ENCODE assay signal across 24 mouse cellular contexts in the genomic region with DNA sequence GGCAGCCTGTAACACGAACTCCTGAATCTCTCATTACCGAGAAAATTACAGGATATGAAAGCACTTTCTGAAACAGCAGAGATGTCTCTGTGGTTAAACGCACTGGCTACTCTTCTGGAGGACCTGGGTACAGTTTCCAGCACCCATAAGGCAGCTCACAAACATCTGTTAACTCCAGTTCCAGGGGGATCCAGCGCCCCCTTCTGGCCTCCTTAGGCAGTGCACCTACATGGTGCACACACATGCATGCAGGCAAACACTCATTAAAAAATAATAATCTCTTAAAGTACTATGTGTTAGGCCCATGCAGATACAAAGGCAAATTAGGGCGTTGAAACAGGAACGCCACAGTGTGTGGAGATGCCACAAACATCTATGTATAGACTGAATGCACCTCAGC. TPM values are rescaled to one million over a fixed set of nuclear protein-coding genes. Genes with fewer than 3 reads are reported as not detected.
DNase-seq lines count a peak whose midpoint lies in the region; ATAC-seq and TF ChIP-seq lines count a peak whose summit lies in the region.
"Had no signal": no experiment of that assay in that cellular context is flagged by ENCODE, and none has a peak within 500 bp of the region (broad histone marks: within the 10 kb centered on the region; RNA-seq: fewer than 3 reads in every experiment).

No protein-coding gene starts in this region.

- H3K9ac ChIP-seq in limb, embryonic 14.5 days (ENCODE audit: low read depth, low read length, severe bottlenecking) = no peak overlapping the region
- H3K9ac ChIP-seq in midbrain, postnatal 0 days (replicated peaks; ENCODE audit: low read length, poor library complexity, severe bottlenecking) = no peak overlapping the region
- H3K9ac ChIP-seq in midbrain, embryonic 11.5 days (ENCODE audit: low read length) = no peak overlapping the region
- no peak overlapping the region for H3K9ac ChIP-seq in MEL (ENCODE audit: control insufficient read depth, low read depth, low read length, poor library complexity, severe bottlenecking)
- H3K9ac ChIP-seq: embryonic facial prominence, embryonic 15.5 days; heart, embryonic 13.5 days; hindbrain, embryonic 12.5 days had no signal

- no peak overlapping the region for H3K27ac ChIP-seq in limb, embryonic 14.5 days (replicated peaks; ENCODE audit: low read depth, low read length)
- H3K27ac ChIP-seq in limb, embryonic 10.5 days = no peak overlapping the region
- no peak overlapping the region for H3K27ac ChIP-seq in midbrain, postnatal 0 days (ENCODE audit: low read depth, low read length)
- H3K27ac ChIP-seq in midbrain, embryonic 11.5 days (ENCODE audit: low read depth, low read length) = no peak overlapping the region
- no peak overlapping the region for H3K27ac ChIP-seq in MEL (ENCODE audit: control insufficient read depth, low read depth, low read length)
- no peak overlapping the region for H3K27ac ChIP-seq in hindbrain, embryonic 10.5 days
- H3K27ac ChIP-seq: embryonic facial prominence, embryonic 15.5 days; forebrain, embryonic 10.5 days; heart, embryonic 13.5 days; hindbrain, embryonic 12.5 days had no signal

- no peak for TF ChIP-seq EP300 in MEL (IDR thresholded peaks at IDR 0.05; ENCODE audit: low read depth in 1 of 2, low read length in 2 of 2)

- H3K79me2 ChIP-seq in MEL (ENCODE audit: control insufficient read depth, insufficient read depth, low read length, poor library complexity) = no peaks in the 10 kb centered on the region

- H3K4me1 ChIP-seq in limb, embryonic 14.5 days (ENCODE audit: control insufficient read depth, insufficient read depth, low read length) = no peaks in the 10 kb centered on the region
- peaks cover 2% of the 10 kb centered on the region; the same call in 1 of the 2 replicates for H3K4me1 ChIP-seq in limb, embryonic 10.5 days
- no peaks in the 10 kb centered on the region for H3K4me1 ChIP-seq in midbrain, postnatal 0 days (ENCODE audit: insufficient read depth, low read length)
- H3K4me1 ChIP-seq in midbrain, embryonic 11.5 days (ENCODE audit: control insufficient read depth, insufficient read depth, low read length) = no peaks in the 10 kb centered on the region
- H3K4me1 ChIP-seq in MEL (ENCODE audit: control insufficient read depth in 1 of 2, insufficient read depth in 2 of 2, low read length in 2 of 2) = peaks cover 2 to 21% of the 10 kb centered on the region in 2 experiments; a peak in 3 of 4 replicates
- H3K4me1 ChIP-seq in hindbrain, embryonic 10.5 days (replicated peaks) = 0 out of 2 replicates have a peak, but pooled peaks cover 10% of the 10 kb centered on the region
- H3K4me1 ChIP-seq: embryonic facial prominence, embryonic 15.5 days; heart, embryonic 13.5 days had no signal

- no peak overlapping the region for H3K4me2 ChIP-seq in limb, embryonic 14.5 days (replicated peaks; ENCODE audit: low read depth, low read length, severe bottlenecking)
- no peak overlapping the region for H3K4me2 ChIP-seq in midbrain, postnatal 0 days (ENCODE audit: low read depth, low read length, poor library complexity, severe bottlenecking)
- no peak overlapping the region for H3K4me2 ChIP-seq in midbrain, embryonic 11.5 days
- H3K4me2 ChIP-seq: embryonic facial prominence, embryonic 15.5 days; heart, embryonic 13.5 days; hindbrain, embryonic 12.5 days had no signal

- H3K27me3 ChIP-seq in limb, embryonic 14.5 days (ENCODE audit: control insufficient read depth, insufficient read depth, low read length) = no peaks in the 10 kb centered on the region
- no peaks in the 10 kb centered on the region for H3K27me3 ChIP-seq in limb, embryonic 10.5 days (ENCODE audit: low read depth, poor library complexity, severe bottlenecking)
- no peaks in the 10 kb centered on the region for H3K27me3 ChIP-seq in midbrain, postnatal 0 days (ENCODE audit: insufficient read depth, low read length)
- H3K27me3 ChIP-seq in midbrain, embryonic 11.5 days (ENCODE audit: control insufficient read depth, insufficient read depth, low read length) = no peaks in the 10 kb centered on the region
- no peaks in the 10 kb centered on the region for H3K27me3 ChIP-seq in MEL (ENCODE audit: control insufficient read depth in 1 of 2, insufficient read depth in 2 of 2, low read length in 2 of 2)
- no peaks in the 10 kb centered on the region for H3K27me3 ChIP-seq in hindbrain, embryonic 10.5 days (ENCODE audit: insufficient read depth, poor library complexity, severe bottlenecking)
- H3K27me3 ChIP-seq: CH12.LX; embryonic facial prominence, embryonic 15.5 days; heart, embryonic 13.5 days; hindbrain, embryonic 12.5 days had no signal

- 87% methylated on average over 6 of the region's 6 CpGs for WGBS in limb, embryonic 14.5 days
- WGBS in limb, embryonic 10.5 days = 90% methylated on average over 6 of the region's 6 CpGs
- WGBS in midbrain, postnatal 0 days = 91% methylated on average over 6 of the region's 6 CpGs
- 91% methylated on average over 6 of the region's 6 CpGs for WGBS in midbrain, embryonic 11.5 days
- 91% methylated on average over 6 of the region's 6 CpGs for WGBS in hindbrain, embryonic 10.5 days

- peak; percentile 1 for DNase-seq in limb, embryonic 14.5 days (ENCODE audit: low spot score)
- DNase-seq in limb, embryonic 10.5 days (ENCODE audit: low spot score) = no peak
- DNase-seq in midbrain, postnatal 0 days (ENCODE audit: low spot score) = no peak
- no peak for DNase-seq in midbrain, embryonic 11.5 days (ENCODE audit: low spot score, missing footprints)
- no peak for DNase-seq in MEL (ENCODE audit: low read depth, low spot score)
- DNase-seq in thymus, postnatal 4 days = no peak
- no peak for DNase-seq in hindbrain, embryonic 10.5 days (ENCODE audit: low spot score)
- DNase-seq: adrenal gland, adult 8-10 months; adrenal gland, postnatal 36 days; cerebellum, adult 11 months; cerebellum, adult 8-10 months; embryo, embryonic 11 days; gastrocnemius, postnatal 36 days; heart, adult 11 months; heart, postnatal 36 days had no signal

- H3K4me3 ChIP-seq in limb, embryonic 14.5 days (replicated peaks; ENCODE audit: low read length) = no peak overlapping the region
- no peak overlapping the region for H3K4me3 ChIP-seq in limb, embryonic 10.5 days
- H3K4me3 ChIP-seq in midbrain, postnatal 0 days (ENCODE audit: low read depth, low read length) = no peak overlapping the region
- no peak overlapping the region for H3K4me3 ChIP-seq in midbrain, embryonic 11.5 days (ENCODE audit: low read depth, low read length)
- no peak overlapping the region for H3K4me3 ChIP-seq in MEL (ENCODE audit: control insufficient read depth in 1 of 2, insufficient read depth in 1 of 2, low read depth in 2 of 2, low read length in 2 of 2)
- H3K4me3 ChIP-seq in hindbrain, embryonic 10.5 days = no peak overlapping the region
- H3K4me3 ChIP-seq: embryonic facial prominence, embryonic 15.5 days; erythroblast, embryonic 14.5 days; forebrain, embryonic 10.5 days; heart, embryonic 13.5 days; hindbrain, embryonic 12.5 days had no signal

- peak; percentile 21; the same call in 1 of the 2 replicates for TF ChIP-seq CTCF in midbrain, postnatal 0 days (IDR thresholded peaks at IDR 0.05)
- TF ChIP-seq CTCF in MEL (IDR thresholded peaks at IDR 0.05 in 2 of 3, conservative IDR thresholded peaks at IDR 0.05 in 1 of 3; ENCODE audit: control insufficient read depth in 1 of 3, insufficient read depth in 1 of 3, low read depth in 2 of 3, low read length in 3 of 3, poor library complexity in 1 of 3, severe bottlenecking in 1 of 3) = peak; percentile 42 to 52 (median 43)

- no peaks in the 10 kb centered on the region for H3K36me3 ChIP-seq in limb, embryonic 14.5 days (ENCODE audit: control insufficient read depth, insufficient read depth, low read length)
- no peaks in the 10 kb centered on the region for H3K36me3 ChIP-seq in limb, embryonic 10.5 days
- no peaks in the 10 kb centered on the region for H3K36me3 ChIP-seq in midbrain, postnatal 0 days (ENCODE audit: insufficient read depth, low read length)
- H3K36me3 ChIP-seq in midbrain, embryonic 11.5 days (ENCODE audit: control insufficient read depth, insufficient read depth, low read length) = no peaks in the 10 kb centered on the region
- H3K36me3 ChIP-seq in MEL (ENCODE audit: control insufficient read depth in 1 of 2, insufficient read depth in 2 of 2, low read length in 2 of 2) = peaks cover 0 to 15% of the 10 kb centered on the region in 2 experiments; a peak in 2 of 4 replicates
- H3K36me3 ChIP-seq in hindbrain, embryonic 10.5 days = no peaks in the 10 kb centered on the region
- H3K36me3 ChIP-seq: embryonic facial prominence, embryonic 15.5 days; forebrain, embryonic 10.5 days; G1E; heart, embryonic 13.5 days; hindbrain, embryonic 12.5 days had no signal

- TF ChIP-seq RAD21 in MEL (IDR thresholded peaks at IDR 0.05; ENCODE audit: low read depth, low read length) = no peak

- TF ChIP-seq POLR2A in limb, embryonic 14.5 days (IDR thresholded peaks at IDR 0.05; ENCODE audit: borderline replicate concordance, extremely low read depth, insufficient read depth, insufficient read length) = no peak
- TF ChIP-seq POLR2A in MEL (IDR thresholded peaks at IDR 0.05; ENCODE audit: control insufficient read depth in 1 of 2, insufficient read depth in 1 of 2, low read depth in 1 of 2, low read length in 2 of 2, poor library complexity in 1 of 2) = no peak

- H3K9me3 ChIP-seq in limb, embryonic 14.5 days (ENCODE audit: control insufficient read depth, low read length) = no peaks in the 10 kb centered on the region
- H3K9me3 ChIP-seq in limb, embryonic 10.5 days (replicated peaks) = no peaks in the 10 kb centered on the region
- no peaks in the 10 kb centered on the region for H3K9me3 ChIP-seq in midbrain, postnatal 0 days (ENCODE audit: low read length)
- H3K9me3 ChIP-seq in midbrain, embryonic 11.5 days (ENCODE audit: control insufficient read depth, low read length) = no peaks in the 10 kb centered on the region
- no peaks in the 10 kb centered on the region for H3K9me3 ChIP-seq in MEL (replicated peaks; ENCODE audit: insufficient read depth, low read length)
- H3K9me3 ChIP-seq in hindbrain, embryonic 10.5 days = peaks cover 5% of the 10 kb centered on the region; the same call in 1 of the 2 replicates
- H3K9me3 ChIP-seq: embryonic facial prominence, embryonic 15.5 days; hindbrain, embryonic 12.5 days had no signal

- no peak for ATAC-seq in limb, embryonic 14.5 days (ENCODE audit: low FRiP score, low read depth)
- ATAC-seq in midbrain, postnatal 0 days (ENCODE audit: low FRiP score) = no peak
- ATAC-seq in midbrain, embryonic 11.5 days (ENCODE audit: low FRiP score) = no peak
- ATAC-seq: forebrain, embryonic 14.5 days; hindbrain, embryonic 16.5 days had no signal

RNA-seq across cellular contexts. Expression of gene B3glct, which starts 16.6 kb away (rescaled TPM):
- 20.0 and 20.4 TPM in 2 replicates for polyA plus RNA-seq in limb, embryonic 14.5 days (2012; rRNA removed)
- 15.4 and 16.4 TPM in 2 replicates for polyA plus RNA-seq in limb, embryonic 14.5 days (2014; fragmentation: Nextera tagmentation; extraction: Ambion mirVana)
- polyA plus RNA-seq in limb, embryonic 10.5 days (2016; fragmentation: Nextera tagmentation; extraction: Ambion mirVana) = 20.4 and 21.1 TPM in 2 replicates
- total RNA-seq in midbrain, postnatal 0 days (2014; rRNA removed) = 25.6 and 32.2 TPM in 2 replicates
- polyA plus RNA-seq in midbrain, postnatal 0 days (2015; fragmentation: Nextera tagmentation; extraction: Ambion mirVana) = 18.1 TPM in 2 replicates
- 16.0 and 18.7 TPM in 2 replicates for polyA plus RNA-seq in midbrain, embryonic 11.5 days (2014; fragmentation: Nextera tagmentation; extraction: Ambion mirVana)
- 9.1 and 14.2 TPM in 2 replicates for total RNA-seq in MEL (2012; rRNA removed)
- 10 to 100 TPM in 1 of 2 experiments, not detected in 1; 12.1 TPM for polyA plus RNA-seq in MEL (2012; ENCODE audit: insufficient read depth in 1 of 2, insufficient read length in 2 of 2, low read depth in 1 of 2, low replicate concordance in 2 of 2, missing spikeins in 1 of 2)
- polyA plus RNA-seq in hindbrain, embryonic 10.5 days (2016; fragmentation: Nextera tagmentation; extraction: Ambion mirVana) = 11.9 and 14.9 TPM in 2 replicates

RNA-seq across cellular contexts. Expression of gene Hsph1, which starts 25.3 kb away (rescaled TPM):
- polyA plus RNA-seq in limb, embryonic 14.5 days (2012; rRNA removed) = 34.2 and 63.4 TPM in 2 replicates
- polyA plus RNA-seq in limb, embryonic 14.5 days (2014; fragmentation: Nextera tagmentation; extraction: Ambion mirVana) = 46.9 and 50.9 TPM in 2 replicates
- polyA plus RNA-seq in limb, embryonic 10.5 days (2016; fragmentation: Nextera tagmentation; extraction: Ambion mirVana) = 129 and 164 TPM in 2 replicates
- total RNA-seq in midbrain, postnatal 0 days (2014; rRNA removed) = 28.5 and 38.1 TPM in 2 replicates
- 66.6 and 74.1 TPM in 2 replicates for polyA plus RNA-seq in midbrain, postnatal 0 days (2015; fragmentation: Nextera tagmentation; extraction: Ambion mirVana)
- polyA plus RNA-seq in midbrain, embryonic 11.5 days (2014; fragmentation: Nextera tagmentation; extraction: Ambion mirVana) = 131 and 145 TPM in 2 replicates
- 170 and 176 TPM in 2 replicates for total RNA-seq in MEL (2012; rRNA removed)
- 100 to 1,000 TPM; 300 to 388 TPM for polyA plus RNA-seq in MEL (2012; ENCODE audit: insufficient read depth in 1 of 2, insufficient read length in 2 of 2, low read depth in 1 of 2, low replicate concordance in 2 of 2, missing spikeins in 1 of 2)
- polyA plus RNA-seq in hindbrain, embryonic 10.5 days (2016; fragmentation: Nextera tagmentation; extraction: Ambion mirVana) = 95.4 and 120 TPM in 2 replicates
